Mouse (Mus musculus) cerebellum, postnatal 14 days (tissue): ENCODE results near the gene Eef2k.
"Not testable (repeated sequence)": the region's sequence is repeated elsewhere in the genome, so short reads cannot be mapped to it uniquely, and the experiment has no call there.

Source experiments
- DNase-seq, 2 experiments: peaks; one replicate each; pipeline ENCODE4 v3.0.0; 2021; ENCODE audit warnings: mixed read lengths in 2 of 2

Eef2k gene

DNA sequence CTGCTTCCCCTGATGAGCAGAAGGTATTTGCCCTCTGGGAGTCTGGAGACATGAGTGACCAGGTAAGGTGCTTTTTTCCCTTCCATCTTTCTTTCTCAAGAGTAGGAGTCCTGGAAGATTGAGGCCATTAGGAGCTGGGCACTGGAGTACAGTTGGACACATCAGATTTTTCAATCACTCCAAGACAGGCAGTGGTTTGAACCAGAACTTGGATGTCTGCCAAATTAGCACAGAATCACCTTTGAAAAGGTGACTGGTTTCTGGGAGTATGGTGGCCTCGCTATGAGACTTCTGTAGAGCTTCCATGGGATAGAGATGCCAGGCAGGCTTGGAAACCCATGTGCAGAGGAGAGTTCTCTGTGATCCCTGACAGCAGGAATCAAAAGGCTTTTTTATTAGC lies 99.9 kb downstream of the Eef2k start:
- DNase-seq: no peak

DNA sequence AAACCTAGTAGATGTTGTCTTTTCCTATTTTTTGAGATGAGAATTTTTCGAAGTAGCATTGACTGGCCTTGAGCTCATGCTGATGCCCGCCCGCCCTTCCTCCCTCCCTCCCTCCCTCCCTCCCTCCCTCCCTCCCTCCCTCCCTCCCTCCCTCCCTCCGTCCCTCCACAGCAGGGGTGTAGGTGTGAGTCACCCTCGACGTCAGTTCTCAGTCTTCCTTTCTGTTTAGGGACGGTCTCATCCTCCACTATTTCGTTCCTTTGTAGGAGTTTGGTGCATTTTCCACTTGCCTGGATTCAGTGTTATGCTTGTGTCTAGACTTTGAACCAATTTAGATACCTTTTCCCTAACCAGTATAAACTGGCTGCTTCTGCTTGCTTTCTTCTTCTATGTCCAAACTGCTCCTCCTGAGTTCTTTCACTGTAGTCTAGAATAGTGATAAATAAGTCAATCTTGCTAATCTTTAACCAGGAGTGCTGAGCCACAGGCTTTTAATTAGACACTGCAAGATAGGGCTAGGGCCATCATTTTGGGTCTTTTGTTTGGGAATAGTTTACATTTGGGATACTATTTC lies 101.4 kb downstream of the Eef2k start:
- no peak for DNase-seq

DNA sequence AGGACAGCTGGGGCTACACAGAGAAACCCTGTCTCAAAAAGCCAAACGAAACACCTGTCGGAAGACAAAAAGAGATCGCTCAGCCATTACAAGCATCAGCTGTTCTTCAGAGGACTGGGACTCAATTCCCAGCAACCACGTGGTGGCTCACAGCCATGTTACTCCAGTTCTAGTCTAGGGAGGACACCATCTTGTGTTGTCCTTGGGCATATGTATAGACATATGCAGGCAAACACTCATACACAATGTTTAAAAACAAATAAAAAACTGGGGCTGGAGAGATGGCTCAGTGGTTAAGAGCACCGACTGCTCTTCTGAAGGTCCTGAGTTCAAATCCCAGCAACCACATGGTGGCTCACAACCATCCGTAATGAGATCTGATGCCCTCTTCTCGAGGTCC lies 111.0 kb downstream of the Eef2k start:
- not testable (repeated sequence) for DNase-seq
